Comparison of ENCODE assay signal across 8 mouse cellular contexts in the genomic region with DNA sequence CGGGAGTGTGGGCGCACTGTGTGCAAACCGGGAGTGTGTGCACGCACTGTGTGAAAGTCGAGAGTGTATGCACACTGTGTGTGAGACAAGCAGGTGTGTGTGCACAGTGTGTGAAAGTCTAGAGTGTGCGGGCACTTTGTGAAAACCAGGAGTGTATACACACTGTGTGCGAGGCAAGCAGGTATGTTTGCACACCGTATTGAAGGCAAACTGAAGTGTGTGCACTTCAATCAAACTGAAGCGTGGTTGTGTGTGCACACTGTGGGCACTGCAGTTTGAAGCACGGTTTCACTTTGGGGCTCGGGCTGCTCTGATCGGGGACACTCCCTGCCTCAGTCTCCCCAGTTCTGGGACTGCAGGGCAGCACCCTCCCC. TPM values are rescaled to one million over a fixed set of nuclear protein-coding genes. Genes with fewer than 3 reads are reported as not detected.
DNase-seq lines count a peak whose midpoint lies in the region; ATAC-seq and TF ChIP-seq lines count a peak whose summit lies in the region.

No protein-coding gene starts in this region.

- 7% methylated on average over 12 of the region's 12 CpGs for WGBS in embryonic facial prominence, embryonic 12.5 days
- WGBS in intestine, embryonic 14.5 days: 6% methylated on average over 12 of the region's 12 CpGs

- no peak for DNase-seq in layer of hippocampus, adult 2 months (ENCODE audit: low spot score in 2 of 2)
- no peak for DNase-seq in layer of hippocampus, adult 11-12 months (ENCODE audit: low spot score)
- peak; percentile 61 for DNase-seq in intestine, embryonic 14.5 days (ENCODE audit: low spot score)
- no peak for DNase-seq in right cerebral cortex, postnatal 4 days
- DNase-seq in adrenal gland, postnatal 14 days: no peak

- H3K9ac ChIP-seq in embryonic facial prominence, embryonic 12.5 days: no peak overlapping the region
- H3K9ac ChIP-seq in intestine, embryonic 14.5 days (ENCODE audit: low read length): no peak overlapping the region

- no peaks in the 10 kb centered on the region for H3K9me3 ChIP-seq in embryonic facial prominence, embryonic 12.5 days
- H3K9me3 ChIP-seq in intestine, embryonic 14.5 days (ENCODE audit: control insufficient read depth, low read length): no peaks in the 10 kb centered on the region

- peak overlapping the region; percentile 75 for H3K4me3 ChIP-seq in layer of hippocampus, adult 2 months
- peak overlapping the region; percentile 73 for H3K4me3 ChIP-seq in embryonic facial prominence, embryonic 12.5 days
- peak overlapping the region; percentile 59 for H3K4me3 ChIP-seq in intestine, embryonic 14.5 days (ENCODE audit: low read depth, low read length)

- peak; percentile 25; the same call in 1 of the 2 replicates for ATAC-seq in embryonic facial prominence, embryonic 12.5 days (ENCODE audit: insufficient number of reproducible peaks, insufficient read depth, low FRiP score, low TSS enrichment)
- no peak for ATAC-seq in intestine, embryonic 14.5 days (replicated peaks; ENCODE audit: low FRiP score, low TSS enrichment, low read depth)
- ATAC-seq in monocyte, adult 5-6 weeks (replicated peaks; ENCODE audit: insufficient number of reproducible peaks, low FRiP score, low TSS enrichment, poor library complexity, severe bottlenecking): 0 out of 2 replicates have a peak, but pooled peaks have one; percentile 6
- no peak for ATAC-seq in frontal cortex, adult (ENCODE audit: low TSS enrichment)

- H3K27ac ChIP-seq in layer of hippocampus, adult 2 months: peak overlapping the region; percentile 87
- H3K27ac ChIP-seq in embryonic facial prominence, embryonic 12.5 days: no peak overlapping the region
- no peak overlapping the region for H3K27ac ChIP-seq in intestine, embryonic 14.5 days (ENCODE audit: low read depth)

- H3K4me2 ChIP-seq in embryonic facial prominence, embryonic 12.5 days (replicated peaks): peak overlapping the region; percentile 100
- peak overlapping the region; percentile 100 for H3K4me2 ChIP-seq in intestine, embryonic 14.5 days (ENCODE audit: low read length)

- H3K27me3 ChIP-seq in embryonic facial prominence, embryonic 12.5 days: peaks cover 67% of the 10 kb centered on the region
- peaks cover 50% of the 10 kb centered on the region for H3K27me3 ChIP-seq in intestine, embryonic 14.5 days (replicated peaks; ENCODE audit: control insufficient read depth, insufficient read depth, low read length)

- H3K4me1 ChIP-seq in embryonic facial prominence, embryonic 12.5 days: peaks cover 32% of the 10 kb centered on the region
- H3K4me1 ChIP-seq in intestine, embryonic 14.5 days (replicated peaks; ENCODE audit: control insufficient read depth, insufficient read depth, low read length): peaks cover 29% of the 10 kb centered on the region

- TF ChIP-seq CTCF in layer of hippocampus, adult 2 months (conservative IDR thresholded peaks at IDR 0.05): no peak

- no peaks in the 10 kb centered on the region for H3K36me3 ChIP-seq in embryonic facial prominence, embryonic 12.5 days
- no peaks in the 10 kb centered on the region for H3K36me3 ChIP-seq in intestine, embryonic 14.5 days (ENCODE audit: control insufficient read depth, insufficient read depth, low read length)

RNA-seq across cellular contexts. Expression of gene Tesc, which starts 1.5 kb away (rescaled TPM):
- total RNA-seq in layer of hippocampus, adult 2 months (2021): 10 to 100 TPM; 88.0 to 91.2 TPM
- 4.6 and 5.7 TPM in 2 replicates for polyA plus RNA-seq in embryonic facial prominence, embryonic 12.5 days (2016; fragmentation: Nextera tagmentation; extraction: Ambion mirVana)
- 1.7 and 3.8 TPM in 2 replicates for polyA plus RNA-seq in intestine, embryonic 14.5 days (2014; fragmentation: Nextera tagmentation; extraction: Ambion mirVana)
- total RNA-seq in monocyte, adult 5-6 weeks (2017): 1.9 to 6.9 TPM (median 2.7 TPM) in 3 replicates
- total RNA-seq in adrenal gland, postnatal 14 days (2021): 78.8 and 80.8 TPM in 2 replicates

RNA-seq across cellular contexts. Expression of gene Fbxo21, which starts 52.5 kb away (rescaled TPM):
- total RNA-seq in layer of hippocampus, adult 2 months (2021): 100 to 1,000 TPM; 140 to 165 TPM
- 100 and 107 TPM in 2 replicates for polyA plus RNA-seq in embryonic facial prominence, embryonic 12.5 days (2016; fragmentation: Nextera tagmentation; extraction: Ambion mirVana)
- 72.7 and 75.3 TPM in 2 replicates for polyA plus RNA-seq in intestine, embryonic 14.5 days (2014; fragmentation: Nextera tagmentation; extraction: Ambion mirVana)
- total RNA-seq in monocyte, adult 5-6 weeks (2017): 7.4 to 11.1 TPM (median 10.7 TPM) in 3 replicates
- total RNA-seq in adrenal gland, postnatal 14 days (2021): 77.8 and 121 TPM in 2 replicates

Comparison
In these comparisons a context has a peak if more than half of its experiments do, and no peak if none do; other contexts are left out.
1. ATAC-seq: peak in embryonic facial prominence, embryonic 12.5 days (single experiment) and monocyte, adult 5-6 weeks (single experiment); none in intestine, embryonic 14.5 days (single experiment) and frontal cortex, adult (single experiment).
2. RNA of gene Tesc, which starts 1.5 kb away (total RNA-seq): 88.0 to 91.2 TPM in layer of hippocampus, adult 2 months and 78.8 to 80.8 TPM in adrenal gland, postnatal 14 days; 1.9 to 6.9 TPM in monocyte, adult 5-6 weeks; every median in the first group is over 10 times any median in the second.
3. Peak in every context shown above with its lines, with median percentiles within 50 percentile points of each other: H3K4me3 ChIP-seq.